Mouse (Mus musculus): ENCODE results near the gene Mettl27.

The Mettl27 gene

GRCm38 (mm10) chr5:134932179-134932902 lies at the start of gene Mettl27:
Mettl27 (plus strand) TSS chr5:134932368.
- peak; percentile 96 for DNase-seq

DNA sequence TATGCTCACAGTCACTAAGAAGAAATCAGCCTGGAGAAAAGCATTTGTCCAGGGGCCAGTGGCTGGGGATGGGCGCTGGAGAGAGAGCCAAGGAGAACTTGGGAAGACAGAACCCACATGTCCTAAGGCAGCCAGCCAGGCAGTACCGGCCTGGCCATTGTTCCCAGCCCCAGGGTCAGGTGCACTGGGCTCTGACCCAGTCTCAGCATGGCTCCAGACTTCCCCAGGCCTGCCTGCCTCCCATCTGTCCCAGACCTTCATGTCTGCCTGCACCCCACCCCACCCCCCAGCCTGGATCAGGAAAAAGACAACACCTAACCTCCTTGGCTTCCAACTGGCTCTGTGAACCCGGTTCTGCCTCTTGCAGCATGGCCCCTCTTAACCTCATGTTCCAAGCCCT lies 49.1 kb upstream of the Mettl27 start:
- DNase-seq: peak; percentile 61

DNA sequence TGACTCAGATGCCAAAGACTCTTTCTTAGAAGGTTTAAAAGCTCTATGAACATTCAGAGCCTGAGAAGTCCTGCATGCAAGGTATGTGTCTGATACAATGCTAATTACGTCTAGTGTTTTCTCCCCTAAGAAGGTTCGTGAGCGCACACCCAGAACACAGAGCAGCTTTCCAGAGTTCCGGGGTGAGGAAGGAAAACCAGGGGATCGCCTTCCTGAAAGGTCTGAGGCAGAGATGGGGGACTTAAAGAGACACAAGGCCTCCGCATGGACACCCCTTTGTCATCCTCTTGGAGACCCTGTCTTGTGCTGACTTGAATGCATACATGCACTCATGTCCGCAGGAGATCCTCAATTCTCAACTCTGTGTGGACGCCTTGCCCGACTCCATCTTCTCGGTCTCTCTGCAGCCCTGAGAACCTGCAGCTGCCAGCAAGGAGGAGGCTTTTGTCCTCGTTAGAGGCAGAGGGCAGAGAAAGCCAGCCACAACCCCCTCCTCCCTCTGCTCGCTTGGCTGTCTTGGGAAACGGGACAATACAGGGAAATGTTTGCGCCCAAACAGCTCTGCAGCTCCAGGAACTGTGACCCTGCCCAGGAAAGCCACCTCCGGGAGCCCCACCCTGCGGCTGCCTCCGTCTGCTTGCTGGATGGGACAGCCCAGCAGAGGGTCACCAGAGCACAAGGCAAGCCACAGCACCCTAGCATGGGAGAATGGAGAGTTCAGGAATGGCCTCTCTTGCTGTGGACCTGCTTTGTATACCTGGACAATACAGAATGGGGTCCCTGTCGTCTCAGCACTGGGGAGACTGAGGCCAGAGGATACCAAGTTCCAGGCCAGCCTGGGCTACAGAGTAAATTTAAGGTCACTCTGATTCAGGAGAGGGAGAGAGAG lies 44.5 kb upstream of the Mettl27 start:
- peak; percentile 92 for DNase-seq

GRCm38 (mm10) chr5:134888505-134888904 lies 43.7 kb upstream of the Mettl27 start:
- DNase-seq: peak; percentile 84

DNA sequence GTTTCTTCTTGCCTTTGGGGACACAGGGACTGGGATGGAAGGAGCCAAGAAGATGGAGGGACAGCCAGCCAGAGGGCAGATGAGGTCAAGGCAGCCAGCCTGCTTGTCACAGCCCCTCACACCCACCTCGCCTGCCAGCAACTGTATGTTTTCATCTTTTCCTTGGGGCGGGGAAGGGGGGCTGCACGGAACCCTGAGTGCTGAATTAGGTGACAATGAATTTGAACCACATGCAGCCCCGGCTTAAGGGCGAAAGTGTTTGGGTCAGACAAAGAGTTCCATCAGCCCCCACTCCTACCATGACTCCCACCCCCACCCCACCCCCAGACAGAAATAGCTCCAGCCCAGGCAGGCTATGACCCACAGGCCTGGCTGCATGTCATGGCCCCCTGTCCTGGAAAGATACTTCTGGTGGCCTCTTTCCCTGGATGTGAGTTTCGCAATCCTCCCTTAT lies 41.5 kb upstream of the Mettl27 start:
- DNase-seq: peak; percentile 94

GRCm38 (mm10) chr5:134891552-134891951 lies 40.6 kb upstream of the Mettl27 start:
- DNase-seq: peak; percentile 76

GRCm38 (mm10) chr5:134892717-134893116 lies 39.5 kb upstream of the Mettl27 start:
- no peak for DNase-seq

DNA sequence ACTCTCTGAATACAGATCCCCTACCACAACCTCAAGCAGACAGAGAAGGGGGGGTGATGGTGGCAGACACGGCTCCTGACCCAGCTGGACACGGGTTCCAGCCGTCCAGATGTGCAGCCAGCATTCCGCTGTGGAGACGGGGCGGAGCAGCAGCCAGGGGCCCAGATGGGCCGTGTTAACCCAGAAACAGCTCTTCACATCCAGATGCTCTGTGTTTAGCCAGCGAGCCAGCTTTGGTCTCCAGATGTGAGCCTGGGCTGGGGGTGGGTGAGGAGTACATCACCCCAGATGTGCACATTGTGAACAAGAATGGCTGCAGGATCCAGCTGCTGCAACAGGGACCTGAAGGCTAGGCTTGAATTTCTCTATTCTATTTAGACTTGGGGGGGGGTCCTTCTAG lies 36.9 kb upstream of the Mettl27 start:
- DNase-seq: peak; percentile 85

DNA sequence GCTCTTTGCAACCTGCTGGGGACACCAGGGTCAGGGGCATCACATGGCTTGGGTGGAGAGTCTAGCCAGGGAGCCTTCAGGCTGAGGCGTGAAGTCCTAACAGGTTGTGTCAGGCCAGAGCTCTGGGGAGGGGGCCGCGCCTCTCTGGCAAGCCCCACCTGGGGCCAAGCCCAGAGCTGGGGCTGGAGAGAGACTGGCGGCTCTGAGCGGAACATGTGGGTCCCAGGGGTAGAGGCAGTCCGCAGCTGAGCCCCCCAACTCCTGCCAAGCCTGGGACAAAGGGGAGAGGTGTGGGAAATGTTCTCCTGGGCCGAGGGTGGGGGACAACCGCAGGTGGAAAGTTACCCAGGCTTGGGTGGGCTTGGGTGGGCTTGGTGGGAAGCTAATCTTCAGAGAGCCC lies 35.2 kb upstream of the Mettl27 start:
- no peak for DNase-seq

- DNase-seq: peak; percentile 77
These were observed 34.6 kb upstream of the Mettl27 start for GRCm38 (mm10) chr5:134897596-134897995.

DNA sequence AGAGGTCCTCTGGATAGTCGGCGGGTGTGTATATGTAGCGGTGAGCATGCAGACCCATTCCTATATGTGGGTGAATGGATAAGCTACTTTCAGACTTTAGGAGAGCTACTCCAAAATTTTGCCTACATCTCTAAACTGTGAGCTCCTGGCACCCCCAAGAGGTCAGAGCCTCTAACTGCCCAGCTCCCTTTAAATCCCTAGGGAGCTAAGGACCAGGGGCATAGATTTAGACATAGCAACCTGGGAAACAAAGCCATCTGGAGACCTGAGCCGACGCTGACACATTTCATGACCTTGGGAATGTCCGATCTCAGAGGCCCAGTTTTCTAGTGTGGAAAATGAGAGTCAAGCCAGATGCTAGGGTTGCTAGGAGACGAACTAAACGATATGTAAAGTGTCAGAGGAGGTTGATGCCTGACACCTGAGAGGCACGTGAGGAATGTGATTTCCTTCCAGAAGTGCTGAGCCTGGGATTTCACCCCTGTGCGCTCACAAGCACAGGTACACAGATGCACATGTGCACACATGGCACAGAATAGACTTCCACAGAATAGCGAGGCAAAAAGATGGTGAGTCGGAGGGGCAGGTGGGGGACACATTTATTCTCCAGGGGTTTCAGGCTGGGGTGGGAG lies 31.0 kb upstream of the Mettl27 start:
- DNase-seq: peak; percentile 82

DNA sequence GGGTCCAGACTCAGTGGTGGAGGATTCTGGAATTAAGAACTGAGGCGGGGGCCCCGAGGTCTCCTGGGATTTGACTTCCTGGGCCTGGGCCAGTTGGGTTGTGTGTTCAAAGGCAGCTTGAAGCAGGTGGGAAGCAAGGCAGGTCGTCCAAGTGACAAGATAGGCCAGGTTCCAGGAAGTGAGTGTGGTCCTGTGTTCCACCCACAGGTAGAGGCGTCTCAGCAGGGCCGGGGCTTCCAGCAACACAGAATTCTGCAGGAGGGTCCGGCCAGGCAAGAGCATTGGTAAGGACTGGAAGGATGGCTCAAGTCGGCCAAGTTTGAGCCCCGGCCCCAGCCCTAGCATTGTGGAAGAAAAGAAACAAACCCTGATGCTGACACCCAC lies 30.5 kb upstream of the Mettl27 start:
- DNase-seq: peak; percentile 23

GRCm38 (mm10) chr5:134906633-134907032 lies 25.5 kb upstream of the Mettl27 start, which contains the start of gene Tmem270:
Tmem270 (minus strand) TSS chr5:134906733.
- no peak for DNase-seq

DNA sequence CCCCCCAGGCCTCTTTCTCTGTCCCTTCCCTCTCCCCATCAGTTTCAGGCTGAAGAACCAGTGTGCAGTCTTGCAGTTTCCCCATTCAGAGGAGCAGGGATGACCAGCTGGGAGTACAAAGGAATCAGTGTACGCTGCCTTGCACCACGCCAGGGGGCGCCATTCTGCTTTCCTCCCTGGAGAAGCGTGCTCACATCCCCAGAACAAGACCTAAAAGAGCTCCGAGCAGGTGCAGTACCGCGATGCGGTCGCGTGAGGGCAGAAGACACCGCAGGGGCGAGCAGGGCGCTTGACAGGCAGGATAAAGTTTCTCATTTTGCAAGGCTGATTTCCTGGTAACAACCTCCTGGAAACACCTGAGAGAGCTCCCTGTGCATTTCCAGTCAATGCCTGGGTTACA lies 25.0 kb upstream of the Mettl27 start:
- DNase-seq: peak; percentile 98

DNA sequence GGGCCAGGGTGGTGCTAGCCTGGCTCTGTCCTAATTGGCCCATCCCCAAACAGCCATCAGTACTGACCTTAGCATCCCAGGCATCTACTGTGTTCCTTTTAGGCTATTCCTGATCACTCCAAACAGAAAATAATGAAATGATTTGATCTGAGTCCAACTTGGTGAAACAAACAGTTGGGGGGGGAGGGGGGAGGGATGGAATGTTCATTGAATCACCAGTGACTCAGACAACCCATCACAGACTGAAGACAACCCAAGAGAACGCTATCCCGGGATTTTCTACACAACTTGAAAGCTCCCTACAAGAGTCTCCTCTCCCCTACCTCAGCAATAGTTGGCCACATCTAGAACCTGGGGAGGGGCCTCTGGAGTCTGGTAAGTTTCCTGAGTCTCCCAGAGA lies 20.3 kb upstream of the Mettl27 start:
- no peak for DNase-seq

DNA sequence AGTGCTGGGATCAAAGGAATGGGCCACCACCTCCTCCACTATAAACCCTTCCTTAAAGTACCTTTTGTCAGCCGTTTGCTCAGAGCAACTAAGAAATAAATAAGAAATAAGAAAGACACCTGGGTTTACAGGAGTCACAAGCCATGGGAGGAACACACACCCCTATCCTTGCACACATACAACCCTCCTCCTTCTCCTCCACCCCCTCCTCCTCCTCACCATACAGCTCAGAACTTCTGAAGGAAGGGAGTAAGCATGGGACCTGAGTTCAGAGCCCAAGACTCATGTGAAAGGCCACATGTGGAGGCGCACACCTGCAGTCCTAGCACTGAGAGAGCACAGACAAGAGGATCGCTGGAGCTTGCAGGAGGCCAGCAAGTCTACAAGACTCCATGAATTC lies 18.8 kb upstream of the Mettl27 start:
- DNase-seq: no peak

GRCm38 (mm10) chr5:134913753-134914152 lies 18.4 kb upstream of the Mettl27 start:
- DNase-seq: no peak

DNA sequence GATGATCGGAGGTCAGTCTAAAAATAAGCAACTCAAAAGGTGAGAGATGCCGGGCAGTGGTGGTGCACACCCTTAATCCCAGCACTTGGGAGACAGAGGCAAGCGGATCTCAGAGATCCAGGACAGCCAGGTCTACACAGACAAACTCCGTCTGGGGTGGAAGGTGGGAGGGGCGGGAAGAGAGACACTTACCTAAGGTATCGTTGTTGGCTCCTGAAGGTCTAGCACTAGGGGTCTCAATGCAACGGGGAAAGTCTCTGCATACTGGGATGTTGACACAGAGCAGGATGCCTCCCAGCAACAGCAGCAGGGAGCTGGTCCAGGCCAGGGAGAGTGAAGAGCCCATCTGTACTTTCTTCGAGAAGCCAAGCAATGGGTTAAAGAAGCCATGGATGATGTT lies 17.7 kb upstream of the Mettl27 start:
- DNase-seq: no peak

DNA sequence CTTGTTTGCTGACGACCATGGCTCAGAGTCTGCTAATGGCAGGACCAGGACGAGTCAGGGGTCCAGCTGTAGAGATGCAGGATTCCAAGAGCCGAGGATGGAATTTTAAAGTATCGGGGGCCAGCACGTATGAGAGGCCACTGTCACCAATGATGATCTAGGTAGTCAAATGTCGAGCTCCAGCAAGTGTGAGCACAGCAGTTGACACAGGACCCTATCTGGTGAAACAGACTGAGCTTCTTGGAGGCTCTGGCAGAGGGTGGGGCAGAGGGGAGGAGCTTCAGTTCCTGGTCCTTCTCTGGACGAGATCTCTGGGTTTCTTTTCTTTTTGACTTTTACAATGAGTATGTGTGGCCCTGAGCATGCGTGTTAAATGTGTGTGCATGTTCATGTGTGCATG lies 16.9 kb upstream of the Mettl27 start, which contains the start of gene Cldn13:
Gene Cldn13, minus strand, starts transcription at position 216 of the 400 bp plus-strand sequence.
- DNase-seq: no peak

- peak; percentile 85 for DNase-seq
These were observed 13.9 kb upstream of the Mettl27 start for GRCm38 (mm10) chr5:134918071-134918832.

DNA sequence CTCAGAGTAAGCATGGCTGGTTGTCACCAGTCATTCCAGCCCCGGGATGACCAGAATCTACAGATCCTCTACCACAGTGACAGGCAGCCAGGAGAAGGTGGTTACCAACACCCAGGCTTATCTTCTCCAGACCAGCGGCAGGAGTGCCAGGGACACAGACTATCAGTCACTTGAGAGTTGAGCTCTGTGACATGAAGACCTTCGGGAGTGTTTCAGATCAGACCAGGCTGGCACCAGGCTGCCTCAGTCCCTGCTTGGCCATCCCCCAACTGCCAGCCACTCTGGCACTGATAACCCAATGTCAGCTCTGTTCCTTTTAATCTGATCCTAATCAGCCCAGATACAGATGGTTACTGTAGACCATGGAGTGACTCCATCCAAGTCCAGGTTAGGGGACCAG lies 13.1 kb upstream of the Mettl27 start:
- DNase-seq: no peak

DNA sequence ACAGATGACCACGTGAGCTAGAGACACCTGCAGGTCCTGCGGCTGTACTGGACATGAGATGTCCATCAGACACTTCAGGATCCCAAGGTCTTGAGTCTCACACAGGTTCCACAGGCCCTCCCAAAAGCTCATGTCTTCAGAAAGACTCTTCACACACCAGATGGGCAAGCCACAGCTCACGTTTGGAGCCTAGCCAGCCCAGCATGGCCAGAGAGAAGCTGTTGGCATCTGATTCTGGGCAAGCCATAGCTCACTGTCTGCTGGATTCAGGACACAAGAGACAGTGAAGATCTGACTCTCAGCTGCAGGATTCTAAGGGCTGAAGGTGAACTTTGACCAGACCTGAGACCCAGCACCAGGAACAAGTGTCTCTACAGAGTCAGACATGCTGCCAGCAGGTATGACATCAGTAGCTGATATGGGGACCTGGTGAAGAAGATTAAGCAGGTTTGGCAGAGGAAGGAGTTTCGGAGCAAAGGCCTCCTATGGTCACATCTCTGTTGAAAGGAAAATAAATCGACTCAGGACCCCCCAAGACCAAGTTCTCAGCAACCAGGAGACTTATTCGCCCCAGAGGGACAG lies 12.0 kb upstream of the Mettl27 start:
- DNase-seq: no peak

Measured in lung, postnatal 10 days (tissue).